Mouse (Mus musculus): Measurements from ENCODE around the gene Wdr61.

Gene Wdr61

DNA sequence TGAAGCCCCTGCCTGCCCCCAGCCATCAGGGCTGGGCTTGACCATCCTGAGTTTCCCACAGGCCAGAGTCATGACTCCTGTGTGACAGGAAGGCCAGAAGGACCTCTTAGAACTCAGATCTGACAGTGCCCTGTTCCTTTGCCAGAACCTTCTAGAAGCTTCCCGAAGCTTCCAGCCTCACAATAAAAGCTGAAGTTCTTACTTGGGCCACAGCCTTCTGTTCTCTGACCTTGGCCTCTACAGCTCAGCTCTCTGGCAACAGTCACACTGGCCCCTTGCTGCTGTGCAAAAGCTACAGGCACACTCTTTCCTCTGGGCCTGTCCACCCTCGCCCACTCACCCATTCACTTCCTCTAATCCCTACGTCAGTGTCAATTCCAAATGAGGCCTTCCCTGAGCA is 62.4 kb downstream of the Wdr61 start:
- no peak for DNase-seq

DNA sequence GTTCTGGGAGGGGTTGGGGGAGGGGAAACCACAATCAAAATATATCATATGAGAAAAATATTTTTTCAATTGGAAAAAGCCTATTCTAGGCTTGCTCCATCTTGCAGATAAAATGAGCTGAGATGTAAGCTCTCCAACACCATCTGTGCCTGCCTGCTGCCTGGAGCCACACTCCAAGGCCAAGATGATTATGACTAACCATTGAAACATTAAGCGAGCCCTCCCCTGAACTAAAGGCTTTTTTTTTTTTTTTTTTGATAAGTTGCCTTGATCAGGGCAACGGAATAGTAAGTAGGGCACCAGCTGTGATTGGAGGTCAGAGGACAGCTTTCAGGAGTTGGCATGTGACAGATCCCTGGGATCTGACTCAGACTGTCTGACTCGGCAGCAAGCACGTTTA is 65.9 kb downstream of the Wdr61 start:
- DNase-seq: no peak

DNA sequence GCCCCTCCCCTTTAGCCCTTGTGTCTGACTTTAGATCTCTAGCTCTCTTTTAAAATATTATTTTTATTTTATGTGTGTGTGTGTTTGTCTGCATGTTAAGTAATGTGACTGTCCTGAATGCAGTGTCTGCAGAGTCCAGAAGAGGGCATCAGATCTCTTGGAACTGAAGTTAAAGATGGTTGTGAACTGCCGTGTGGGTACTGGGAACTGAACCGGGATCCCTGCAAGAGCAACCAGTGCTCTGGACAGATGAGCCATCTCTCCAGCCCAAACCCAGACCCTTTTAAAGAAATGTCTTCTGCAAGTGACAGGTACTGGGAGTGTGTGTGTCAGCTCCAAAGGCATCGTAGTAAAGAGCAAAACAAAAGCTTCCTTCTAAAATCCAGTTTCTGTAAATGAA is 68.2 kb downstream of the Wdr61 start:
- DNase-seq: no peak

All from liver (tissue).